Mouse (Mus musculus) liver, embryonic 14.5 days (tissue): Measurements from ENCODE around the gene Nfasc.

Source experiments
- CTCF ChIP-seq: IDR thresholded peaks from 2 replicates; pipeline ENCODE4 v1.5.1; 2016; ENCODE audit warnings: antibody characterized with exemption, low read depth, control low read depth
- EP300 ChIP-seq: IDR thresholded peaks from 2 replicates; pipeline ENCODE4 v1.6.1; 2016; ENCODE audit warnings: antibody characterized with exemption, low read depth

GRCm38 (mm10) chr1:132520764-132521163 lies 220.8 kb downstream of the Nfasc start:
- TF ChIP-seq CTCF: peak; percentile 47
- TF ChIP-seq EP300: no peak
